Mouse (Mus musculus) liver, embryonic 12.5 days (tissue): Measurements from ENCODE around the gene Dchs1. TPM values are rescaled to one million over a fixed set of nuclear protein-coding genes. Genes with fewer than 3 reads are reported as not detected.

ENCODE experiments used
- ATAC-seq: fragments of 200-750 bp; cut with Nextera tagmentation; 2 replicates; pipeline ENCODE4 v1.8.0; 2017; ENCODE audit warnings: moderate number of reproducible peaks, mild to moderate bottlenecking, moderate library complexity
- H3K27ac ChIP-seq: fragments of 300-500 bp; sonication (generic); 2 replicates; pipeline ENCODE4 v1.5.1; 2016; ENCODE audit warnings: mild to moderate bottlenecking
- H3K27me3 ChIP-seq: fragments of 300-500 bp; sonication (generic); replicated peaks from 2 replicates; pipeline ENCODE4 v1.6.1; 2016; ENCODE audit warnings: mild to moderate bottlenecking, moderate library complexity
- H3K36me3 ChIP-seq: fragments of 300-500 bp; sonication (generic); 2 replicates; pipeline ENCODE4 v1.6.1; 2016; ENCODE audit warnings: mild to moderate bottlenecking, moderate library complexity
- H3K4me1 ChIP-seq: fragments of 300-500 bp; sonication (generic); 2 replicates; pipeline ENCODE4 v1.6.1; 2016
- H3K4me2 ChIP-seq: fragments of 300-500 bp; sonication (generic); 2 replicates; pipeline ENCODE4 v1.6.1; 2016; ENCODE audit warnings: mild to moderate bottlenecking, moderate library complexity
- H3K4me3 ChIP-seq: fragments of 300-500 bp; sonication (generic); 2 replicates; pipeline ENCODE4 v1.5.1; 2016; ENCODE audit warnings: mild to moderate bottlenecking, moderate library complexity
- H3K9ac ChIP-seq: fragments of 300-500 bp; sonication (generic); 2 replicates; pipeline ENCODE4 v1.6.1; 2016; ENCODE audit warnings: mild to moderate bottlenecking, moderate library complexity
- H3K9me3 ChIP-seq: fragments of 300-500 bp; sonication (generic); replicated peaks from 2 replicates; pipeline ENCODE4 v1.6.1; 2016; ENCODE audit warnings: mild to moderate bottlenecking, moderate library complexity
- WGBS: fragments of 180-500 bp; shearing (Covaris S2); methylation state at CpG from one replicate; pipeline ENCODE4 v1.1.7; 2016; ENCODE audit not compliant: insufficient replicate concordance; 5-methylcytosine and 5-hydroxymethylcytosine counted together
- polyA plus RNA-seq: library from polyadenylated mRNA; unstranded; fragments of >200 nt; fragmentation: Nextera tagmentation; extraction: Ambion mirVana; gene quantifications from 2 replicates; pipeline ENCODE4 v1.2.1, GENCODE M21; 2016

The Dchs1 gene
- polyA plus RNA-seq, 1 experiment from 2014 or later, result 1.9 TPM

- Histone ChIP-seq H3K4me2 (peak overlapping the region; percentile 22), H3K4me3 (no peak overlapping the region), H3K27me3 (peaks cover 17% of the 10 kb centered on the region), H3K9me3 (no peaks in the 10 kb centered on the region), H3K27ac (peak overlapping the region; percentile 57), H3K9ac (no peak overlapping the region), H3K4me1 (peaks cover 25% of the 10 kb centered on the region; the same call in 1 of the 2 replicates), H3K36me3 (no peaks in the 10 kb centered on the region)
- 18% methylated on average over 4 of the region's 4 CpGs for WGBS
- ATAC-seq, result peak; percentile 66
Observed at GRCm38 (mm10) chr7:105778553-105779265, 8.7 kb downstream of the Dchs1 start.

GRCm38 (mm10) chr7:105777797-105778552, 9.5 kb downstream of the Dchs1 start:
- Histone ChIP-seq H3K36me3 (no peaks in the 10 kb centered on the region), H3K4me3 (no peak overlapping the region), H3K4me1 (peaks cover 25% of the 10 kb centered on the region; the same call in 1 of the 2 replicates), H3K9me3 (no peaks in the 10 kb centered on the region), H3K9ac (no peak overlapping the region), H3K27me3 (peaks cover 9% of the 10 kb centered on the region), H3K4me2 (peak overlapping the region; percentile 22), H3K27ac (peak overlapping the region; percentile 57)
- WGBS, result 29% methylated on average over 13 of the region's 13 CpGs
- ATAC-seq, result peak; percentile 43

- Histone ChIP-seq H3K4me2 (no peak overlapping the region), H3K27me3 (peaks cover 3% of the 10 kb centered on the region), H3K4me1 (peaks cover 25% of the 10 kb centered on the region; the same call in 1 of the 2 replicates), H3K9ac (no peak overlapping the region), H3K4me3 (no peak overlapping the region), H3K36me3 (no peaks in the 10 kb centered on the region), H3K9me3 (no peaks in the 10 kb centered on the region), H3K27ac (no peak overlapping the region)
- 66% methylated on average over 1 of the region's 1 CpGs for WGBS
- no peak for ATAC-seq
Observed at GRCm38 (mm10) chr7:105777316-105777715, 10.1 kb downstream of the Dchs1 start.

- no peak for ATAC-seq
Observed at GRCm38 (mm10) chr7:105776026-105776425, 11.4 kb downstream of the Dchs1 start.

GRCm38 (mm10) chr7:105774661-105775060, 12.8 kb downstream of the Dchs1 start:
- 61% methylated on average over 8 of the region's 8 CpGs for WGBS
- Histone ChIP-seq H3K9me3 (no peaks in the 10 kb centered on the region), H3K4me2 (no peak overlapping the region), H3K27ac (no peak overlapping the region), H3K36me3 (peaks cover 4% of the 10 kb centered on the region; the same call in 1 of the 2 replicates), H3K4me1 (peaks cover 34% of the 10 kb centered on the region; the same call in 1 of the 2 replicates), H3K27me3 (no peaks in the 10 kb centered on the region), H3K9ac (no peak overlapping the region), H3K4me3 (no peak overlapping the region)
- no peak for ATAC-seq

More at GRCm38 (mm10) chr7:105776026-105776425, 11.4 kb downstream of the Dchs1 start:
- Histone ChIP-seq H3K9me3 (no peaks in the 10 kb centered on the region), H3K27ac (no peak overlapping the region), H3K9ac (no peak overlapping the region), H3K4me3 (no peak overlapping the region), H3K36me3 (peaks cover 4% of the 10 kb centered on the region; the same call in 1 of the 2 replicates), H3K27me3 (no peaks in the 10 kb centered on the region), H3K4me2 (no peak overlapping the region), H3K4me1 (peaks cover 25% of the 10 kb centered on the region; the same call in 1 of the 2 replicates)
- WGBS, result 67% methylated on average over 2 of the region's 2 CpGs

DNA sequence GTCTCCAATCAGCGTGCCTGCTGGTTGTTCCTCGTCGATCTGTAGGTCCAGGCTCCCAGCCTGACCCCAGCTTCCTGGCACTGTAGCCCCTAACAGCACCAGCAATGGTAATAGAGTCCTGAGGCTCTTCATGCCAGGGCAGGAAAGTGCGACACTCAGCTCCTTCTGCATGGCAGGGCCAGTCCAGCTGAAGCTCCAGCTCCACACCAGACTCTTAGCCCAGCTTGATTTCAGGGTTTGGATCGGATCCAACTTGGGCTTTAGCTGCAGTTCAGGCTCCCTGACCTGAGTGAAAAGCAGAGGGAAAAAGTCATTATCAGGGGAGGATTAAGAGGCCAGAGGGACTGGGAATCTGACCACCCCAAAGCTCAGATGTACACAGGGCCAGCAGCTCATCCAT, 14.4 kb downstream of the Dchs1 start:
- Histone ChIP-seq H3K4me3 (no peak overlapping the region), H3K36me3 (peaks cover 4% of the 10 kb centered on the region; the same call in 1 of the 2 replicates), H3K27ac (no peak overlapping the region), H3K9ac (no peak overlapping the region), H3K9me3 (no peaks in the 10 kb centered on the region), H3K27me3 (no peaks in the 10 kb centered on the region), H3K4me2 (no peak overlapping the region), H3K4me1 (peaks cover 21% of the 10 kb centered on the region; the same call in 1 of the 2 replicates)
- no peak for ATAC-seq
- WGBS, result 73% methylated on average over 5 of the region's 5 CpGs

DNA sequence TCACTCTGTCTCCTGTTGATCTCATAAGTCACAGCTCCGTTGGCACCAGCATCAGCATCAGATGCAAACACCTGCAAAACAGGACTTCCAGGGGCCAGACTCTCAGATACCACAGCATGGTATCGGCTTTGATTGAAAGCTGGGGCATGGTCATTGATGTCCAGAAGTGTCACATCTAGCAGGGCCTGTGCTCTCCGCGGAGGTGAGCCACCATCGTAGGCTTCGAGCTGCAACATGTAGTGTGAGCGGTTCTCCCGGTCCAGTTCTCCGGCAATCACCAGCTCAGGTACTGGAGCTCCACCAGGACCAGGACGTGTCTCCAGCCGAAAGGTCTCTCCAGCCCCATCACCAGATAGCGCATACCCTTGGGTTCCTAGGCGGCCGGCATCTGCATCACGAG, 15.1 kb downstream of the Dchs1 start:
- H3K9ac ChIP-seq, result no peak overlapping the region
- no peaks in the 10 kb centered on the region for H3K27me3 ChIP-seq
- WGBS, result 84% methylated on average over 15 of the region's 15 CpGs
- no peak overlapping the region for H3K4me3 ChIP-seq
- peaks cover 4% of the 10 kb centered on the region; the same call in 1 of the 2 replicates for H3K36me3 ChIP-seq
- no peaks in the 10 kb centered on the region for H3K9me3 ChIP-seq
- no peak for ATAC-seq
- no peak overlapping the region for H3K4me2 ChIP-seq
- H3K4me1 ChIP-seq, result peaks cover 20% of the 10 kb centered on the region; the same call in 1 of the 2 replicates
- H3K27ac ChIP-seq, result no peak overlapping the region

- Histone ChIP-seq H3K27ac (no peak overlapping the region), H3K9ac (no peak overlapping the region), H3K4me3 (no peak overlapping the region), H3K27me3 (0 out of 2 replicates have a peak, but pooled peaks cover 9% of the 10 kb centered on the region), H3K36me3 (peaks cover 4% of the 10 kb centered on the region; the same call in 1 of the 2 replicates), H3K9me3 (no peaks in the 10 kb centered on the region), H3K4me1 (peaks cover 20% of the 10 kb centered on the region; the same call in 1 of the 2 replicates), H3K4me2 (no peak overlapping the region)
- no peak for ATAC-seq
- whole genome bisulfite sequencing, result 79% methylated on average over 3 of the region's 3 CpGs
Observed at GRCm38 (mm10) chr7:105769959-105770358, 17.5 kb downstream of the Dchs1 start.

DNA sequence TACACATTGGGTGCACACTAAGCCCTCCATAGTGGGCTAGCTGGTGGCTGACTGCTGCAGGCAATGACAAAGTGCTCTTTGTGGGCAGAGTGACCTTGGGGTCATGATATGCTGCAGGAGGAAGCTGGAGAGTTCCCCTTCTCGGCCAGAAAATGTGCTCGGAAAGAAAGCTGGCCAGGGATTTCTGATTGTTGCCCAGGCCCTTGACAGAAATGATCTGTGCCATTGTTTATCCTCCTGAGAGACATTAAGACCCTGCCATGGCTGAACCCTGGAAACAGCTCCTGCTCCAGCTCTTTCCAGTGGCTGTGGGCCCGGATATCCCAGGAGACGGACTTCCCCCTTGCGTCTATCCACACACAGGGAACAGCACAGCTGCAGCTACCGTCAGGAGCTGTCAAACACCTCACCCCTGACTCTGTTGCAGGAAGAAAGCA, 19.7 kb downstream of the Dchs1 start:
- Histone ChIP-seq H3K36me3 (peaks cover 11% of the 10 kb centered on the region), H3K27me3 (peaks cover 31% of the 10 kb centered on the region), H3K27ac (no peak overlapping the region), H3K9ac (no peak overlapping the region), H3K4me3 (no peak overlapping the region), H3K9me3 (no peaks in the 10 kb centered on the region), H3K4me1 (peaks cover 20% of the 10 kb centered on the region; the same call in 1 of the 2 replicates), H3K4me2 (no peak overlapping the region)
- 13% methylated on average over 6 of the region's 6 CpGs for WGBS
- ATAC-seq, result peak; percentile 32; the same call in 1 of the 2 replicates

GRCm38 (mm10) chr7:105764331-105764730, 23.1 kb downstream of the Dchs1 start:
- H3K4me2 ChIP-seq, result no peak overlapping the region
- H3K27ac ChIP-seq, result no peak overlapping the region
- WGBS, result 75% methylated on average over 11 of the region's 11 CpGs
- H3K4me3 ChIP-seq, result no peak overlapping the region
- H3K4me1 ChIP-seq, result peaks cover 9% of the 10 kb centered on the region; the same call in 1 of the 2 replicates
- peaks cover 53% of the 10 kb centered on the region for H3K27me3 ChIP-seq
- no peak for ATAC-seq
- H3K9me3 ChIP-seq, result no peaks in the 10 kb centered on the region
- H3K36me3 ChIP-seq, result peaks cover 14% of the 10 kb centered on the region
- no peak overlapping the region for H3K9ac ChIP-seq

GRCm38 (mm10) chr7:105762517-105763270, 24.8 kb downstream of the Dchs1 start:
- H3K36me3 ChIP-seq, result peaks cover 17% of the 10 kb centered on the region
- H3K4me3 ChIP-seq, result peak overlapping the region; percentile 42
- no peak overlapping the region for H3K27ac ChIP-seq
- H3K4me1 ChIP-seq, result peaks cover 12% of the 10 kb centered on the region; the same call in 1 of the 2 replicates
- peak; percentile 23 for ATAC-seq
- peaks cover 53% of the 10 kb centered on the region for H3K27me3 ChIP-seq
- 9% methylated on average over 55 of the region's 55 CpGs for WGBS
- H3K9ac ChIP-seq, result no peak overlapping the region
- H3K9me3 ChIP-seq, result no peaks in the 10 kb centered on the region
- H3K4me2 ChIP-seq, result peak overlapping the region; percentile 63
